ENCODE assay signal across 8 mouse cellular contexts in the genomic region with DNA sequence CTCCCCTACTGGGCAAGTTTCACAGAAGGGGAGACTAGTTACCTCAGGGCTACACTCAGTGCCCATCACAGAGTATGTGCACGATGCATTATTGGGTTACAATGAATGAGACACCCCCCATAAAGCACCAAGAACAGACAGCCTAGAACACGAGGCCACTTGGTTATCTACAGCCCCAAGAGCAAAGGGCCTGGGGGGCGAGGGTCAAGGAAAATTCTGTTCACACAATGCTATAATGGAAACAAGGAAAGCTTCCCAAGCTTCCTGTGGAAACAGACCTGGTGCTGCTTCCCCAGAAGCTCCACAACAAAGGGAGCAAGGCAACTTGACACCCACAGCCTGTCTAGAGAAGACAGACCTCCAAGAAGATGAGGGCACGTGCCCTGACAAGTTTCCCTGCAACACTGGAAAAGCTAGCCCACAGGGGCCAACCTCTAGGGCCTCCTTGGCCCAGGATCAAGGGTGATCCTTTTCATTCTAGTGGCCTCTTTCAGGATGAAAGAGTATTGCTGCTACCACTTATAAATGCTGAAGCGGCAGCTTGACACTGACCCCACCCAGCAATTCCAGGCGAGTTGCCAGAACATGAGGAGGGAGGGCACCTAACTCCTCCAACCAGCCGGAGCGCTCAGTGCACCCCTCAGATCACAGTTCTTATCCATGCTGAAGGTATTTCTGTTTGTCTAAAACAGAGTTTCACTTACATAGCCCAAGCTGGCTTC. TPM values are rescaled to one million over a fixed set of nuclear protein-coding genes. Genes with fewer than 3 reads are reported as not detected.
DNase-seq lines count a peak whose midpoint lies in the region; ATAC-seq and TF ChIP-seq lines count a peak whose summit lies in the region.
"Had no signal": no experiment of that assay in that cellular context is flagged by ENCODE, and none has a peak within 500 bp of the region (broad histone marks: within the 10 kb centered on the region; RNA-seq: fewer than 3 reads in every experiment).

No protein-coding gene starts in this region.

- no peak overlapping the region for H3K9ac ChIP-seq in lung, postnatal 0 days (replicated peaks; ENCODE audit: low read depth)
- H3K9ac ChIP-seq in stomach, embryonic 16.5 days (ENCODE audit: low read length): no peak overlapping the region

- WGBS in heart, embryonic 10.5 days: 43% methylated on average over 8 of the region's 8 CpGs
- 14% methylated on average over 8 of the region's 8 CpGs for WGBS in lung, postnatal 0 days
- 33% methylated on average over 8 of the region's 8 CpGs for WGBS in stomach, embryonic 16.5 days

- H3K4me3 ChIP-seq in heart, embryonic 10.5 days: no peak overlapping the region
- H3K4me3 ChIP-seq in lung, postnatal 0 days (ENCODE audit: low read depth, low read length): no peak overlapping the region
- no peak overlapping the region for H3K4me3 ChIP-seq in stomach, embryonic 16.5 days (replicated peaks; ENCODE audit: low read length)

- H3K4me2 ChIP-seq in lung, postnatal 0 days (replicated peaks; ENCODE audit: low read depth, low read length): no peak overlapping the region
- H3K4me2 ChIP-seq in stomach, embryonic 16.5 days (ENCODE audit: low read depth, low read length): peak overlapping the region; percentile 13; the same call in 1 of the 2 replicates

- peak; percentile 84 for ATAC-seq in lung, postnatal 0 days
- ATAC-seq in stomach, embryonic 16.5 days (ENCODE audit: insufficient read depth, low FRiP score): peak; percentile 80; the same call in 1 of the 2 replicates

- DNase-seq in ES-CJ7 (ENCODE audit: low read depth, low spot score) (peak; percentile 50), MN1 (ENCODE audit: low spot score) (peak; percentile 72)
- peak; percentile 61 to 81 for DNase-seq in cerebellum, postnatal 25 days
- DNase-seq in heart, embryonic 10.5 days (ENCODE audit: low spot score): peak; percentile 89
- peak; percentile 91 for DNase-seq in kidney, postnatal 14 days
- peak; percentile 92 for DNase-seq in lung, postnatal 0 days (ENCODE audit: low spot score)

- peak; percentile 93 for TF ChIP-seq EP300 in lung, postnatal 0 days (IDR thresholded peaks at IDR 0.05)

- H3K9me3 ChIP-seq in heart, embryonic 10.5 days: no peaks in the 10 kb centered on the region
- no peaks in the 10 kb centered on the region for H3K9me3 ChIP-seq in lung, postnatal 0 days (ENCODE audit: low read length)
- H3K9me3 ChIP-seq in stomach, embryonic 16.5 days (replicated peaks; ENCODE audit: control insufficient read depth, low read length): no peaks in the 10 kb centered on the region

- TF ChIP-seq CTCF in lung, postnatal 0 days (IDR thresholded peaks at IDR 0.05): peak; percentile 6; the same call in 1 of the 2 replicates

- H3K36me3 ChIP-seq in heart, embryonic 10.5 days: 0 out of 2 replicates have a peak, but pooled peaks cover 3% of the 10 kb centered on the region
- no peaks in the 10 kb centered on the region for H3K36me3 ChIP-seq in lung, postnatal 0 days (ENCODE audit: insufficient read depth, low read length)
- H3K36me3 ChIP-seq in stomach, embryonic 16.5 days (ENCODE audit: control insufficient read depth, insufficient read depth, low read length): no peaks in the 10 kb centered on the region

- no peaks in the 10 kb centered on the region for H3K27me3 ChIP-seq in heart, embryonic 10.5 days (ENCODE audit: insufficient read depth, poor library complexity, severe bottlenecking)
- no peaks in the 10 kb centered on the region for H3K27me3 ChIP-seq in lung, postnatal 0 days (replicated peaks; ENCODE audit: insufficient read depth, low read length)
- no peaks in the 10 kb centered on the region for H3K27me3 ChIP-seq in stomach, embryonic 16.5 days (ENCODE audit: control insufficient read depth, insufficient read depth, low read length)

- H3K4me1 ChIP-seq in heart, embryonic 10.5 days: peaks cover 27% of the 10 kb centered on the region
- H3K4me1 ChIP-seq in lung, postnatal 0 days (ENCODE audit: insufficient read depth, low read depth, low read length): peaks cover 16% of the 10 kb centered on the region
- peaks cover 25% of the 10 kb centered on the region; the same call in 1 of the 2 replicates for H3K4me1 ChIP-seq in stomach, embryonic 16.5 days (ENCODE audit: control insufficient read depth, insufficient read depth, low read length)

- H3K27ac ChIP-seq in heart, embryonic 10.5 days: peak overlapping the region; percentile 77
- H3K27ac ChIP-seq in lung, postnatal 0 days (ENCODE audit: low read length): peak overlapping the region; percentile 75
- H3K27ac ChIP-seq in stomach, embryonic 16.5 days (ENCODE audit: low read length): peak overlapping the region; percentile 81

RNA-seq across cellular contexts. Expression of a gene that starts 27.9 kb away (rescaled TPM):
- polyA plus RNA-seq in heart, embryonic 10.5 days (2016; fragmentation: Nextera tagmentation; extraction: Ambion mirVana): 8.6 and 10.4 TPM in 2 replicates
- polyA plus RNA-seq in lung, postnatal 0 days (2015; fragmentation: Nextera tagmentation; extraction: Ambion mirVana): 10.5 and 10.9 TPM in 2 replicates
- polyA plus RNA-seq in stomach, embryonic 16.5 days (2015; fragmentation: Nextera tagmentation; extraction: Ambion mirVana): 13.7 and 14.1 TPM in 2 replicates

RNA-seq across cellular contexts. Expression of a gene that starts 28.3 kb away (rescaled TPM):
- polyA plus RNA-seq in heart, embryonic 10.5 days (2016; fragmentation: Nextera tagmentation; extraction: Ambion mirVana): 0.06 TPM in 2 replicates
- 2.9 and 3.7 TPM in 2 replicates for polyA plus RNA-seq in lung, postnatal 0 days (2015; fragmentation: Nextera tagmentation; extraction: Ambion mirVana)
- polyA plus RNA-seq in stomach, embryonic 16.5 days (2015; fragmentation: Nextera tagmentation; extraction: Ambion mirVana): 0.10 and 0.18 TPM in 2 replicates
- polyA plus RNA-seq: frontal cortex, adult 2 months had no signal

RNA-seq across cellular contexts. Expression of a gene that starts 40.8 kb away (rescaled TPM):
- 13.1 and 18.2 TPM in 2 replicates for polyA plus RNA-seq in heart, embryonic 10.5 days (2016; fragmentation: Nextera tagmentation; extraction: Ambion mirVana)
- polyA plus RNA-seq in lung, postnatal 0 days (2015; fragmentation: Nextera tagmentation; extraction: Ambion mirVana): 19.5 and 24.4 TPM in 2 replicates
- 18.1 and 24.7 TPM in 2 replicates for polyA plus RNA-seq in stomach, embryonic 16.5 days (2015; fragmentation: Nextera tagmentation; extraction: Ambion mirVana)

RNA-seq across cellular contexts. Expression of a gene that starts 53.8 kb away (rescaled TPM):
- polyA plus RNA-seq in heart, embryonic 10.5 days (2016; fragmentation: Nextera tagmentation; extraction: Ambion mirVana): 46.5 and 55.2 TPM in 2 replicates
- polyA plus RNA-seq in lung, postnatal 0 days (2015; fragmentation: Nextera tagmentation; extraction: Ambion mirVana): 14.3 and 15.9 TPM in 2 replicates
- 39.4 and 41.0 TPM in 2 replicates for polyA plus RNA-seq in stomach, embryonic 16.5 days (2015; fragmentation: Nextera tagmentation; extraction: Ambion mirVana)

RNA-seq across cellular contexts. Expression of a gene that starts 55.7 kb away (rescaled TPM):
- polyA plus RNA-seq in heart, embryonic 10.5 days (2016; fragmentation: Nextera tagmentation; extraction: Ambion mirVana): 61.6 and 74.0 TPM in 2 replicates
- polyA plus RNA-seq in lung, postnatal 0 days (2015; fragmentation: Nextera tagmentation; extraction: Ambion mirVana): 46.3 and 50.1 TPM in 2 replicates
- 49.3 and 54.5 TPM in 2 replicates for polyA plus RNA-seq in stomach, embryonic 16.5 days (2015; fragmentation: Nextera tagmentation; extraction: Ambion mirVana)
